Mouse (Mus musculus) MEL (cell line): ENCODE measurements around the gene Colq.

ENCODE experiments used
- CTCF ChIP-seq, 3 experiments: IDR thresholded peaks in 2 of 3; conservative IDR thresholded peaks in 1 of 3; 2 replicates each; pipeline ENCODE4 v1.5.1; 2011 to 2012; ENCODE audit warnings: low read length in 3 of 3, low read depth in 2 of 3, mild to moderate bottlenecking in 2 of 3, improper control_type of control experiment in 1 of 3, inconsistent platforms in 1 of 3, mixed read lengths in 1 of 3, moderate library complexity in 1 of 3; ENCODE audit not compliant: control insufficient read depth in 1 of 3, insufficient read depth in 1 of 3, poor library complexity in 1 of 3, severe bottlenecking in 1 of 3
- EP300 ChIP-seq, 2 experiments: IDR thresholded peaks; 2 replicates each; pipeline ENCODE4 v1.6.1; 2011; ENCODE audit warnings: improper control_type of control experiment in 2 of 2, low read length in 2 of 2, low read depth in 1 of 2, mild to moderate bottlenecking in 1 of 2
- GATA1 ChIP-seq: IDR thresholded peaks from 2 replicates; pipeline ENCODE4 v1.6.1; 2011; ENCODE audit warnings: low read depth, low read length, improper control_type of control experiment
- MXI1 ChIP-seq: IDR thresholded peaks from 2 replicates; pipeline ENCODE4 v1.6.1; 2011; ENCODE audit warnings: mild to moderate bottlenecking, low read depth, low read length, improper control_type of control experiment
- POLR2A ChIP-seq, 2 experiments: IDR thresholded peaks; 2 replicates each; pipeline ENCODE4 v1.6.1; 2011 to 2012; ENCODE audit warnings: low read length in 2 of 2, mild to moderate bottlenecking in 2 of 2, control low read depth in 1 of 2, improper control_type of control experiment in 1 of 2, low read depth in 1 of 2, moderate library complexity in 1 of 2; ENCODE audit not compliant: control insufficient read depth in 1 of 2, insufficient read depth in 1 of 2, poor library complexity in 1 of 2
- TCF12 ChIP-seq: IDR thresholded peaks from 2 replicates; pipeline ENCODE4 v1.6.1; 2014; ENCODE audit warnings: low read depth, mild to moderate bottlenecking, inconsistent platforms, low read length, improper control_type of control experiment, moderate library complexity
- ZKSCAN1 ChIP-seq: IDR thresholded peaks from 2 replicates; pipeline ENCODE4 v1.6.1; 2012; ENCODE audit warnings: low read depth, mild to moderate bottlenecking, inconsistent platforms, low read length, improper control_type of control experiment, moderate library complexity

GRCm38 (mm10) chr14:31496241-31496646, 94.9 kb downstream of the Colq start:
- TF ChIP-seq CTCF (IDR thresholded peaks at IDR 0.05 in 2 of 3, conservative IDR thresholded peaks at IDR 0.05 in 1 of 3; ENCODE audit: control insufficient read depth in 1 of 3, insufficient read depth in 1 of 3, low read depth in 2 of 3, low read length in 3 of 3, poor library complexity in 1 of 3, severe bottlenecking in 1 of 3) (no peak), EP300 (IDR thresholded peaks at IDR 0.05; ENCODE audit: low read depth in 1 of 2, low read length in 2 of 2) (peak; percentile 99 to 100), GATA1 (peak; percentile 100), MXI1 (peak; percentile 98), TCF12 (peak; percentile 99), POLR2A (IDR thresholded peaks at IDR 0.05; ENCODE audit: control insufficient read depth in 1 of 2, insufficient read depth in 1 of 2, low read depth in 1 of 2, low read length in 2 of 2, poor library complexity in 1 of 2) (peak in 1 of 2 experiments; percentile 63; a peak in 2 of 4 replicates), ZKSCAN1 (no peak)
